Mouse (Mus musculus) kidney, postnatal 36 days (tissue): ENCODE measurements around the gene Pgm1.
A peak's percentile ranks its signal among the peaks of the same experiment; 100 is the strongest.

ENCODE experiments used
- DNase-seq, 2 experiments: peaks; one replicate each; pipeline ENCODE4 v3.0.0; 2021 to 2022; ENCODE audit warnings: mixed read lengths in 2 of 2

Gene Pgm1

DNA sequence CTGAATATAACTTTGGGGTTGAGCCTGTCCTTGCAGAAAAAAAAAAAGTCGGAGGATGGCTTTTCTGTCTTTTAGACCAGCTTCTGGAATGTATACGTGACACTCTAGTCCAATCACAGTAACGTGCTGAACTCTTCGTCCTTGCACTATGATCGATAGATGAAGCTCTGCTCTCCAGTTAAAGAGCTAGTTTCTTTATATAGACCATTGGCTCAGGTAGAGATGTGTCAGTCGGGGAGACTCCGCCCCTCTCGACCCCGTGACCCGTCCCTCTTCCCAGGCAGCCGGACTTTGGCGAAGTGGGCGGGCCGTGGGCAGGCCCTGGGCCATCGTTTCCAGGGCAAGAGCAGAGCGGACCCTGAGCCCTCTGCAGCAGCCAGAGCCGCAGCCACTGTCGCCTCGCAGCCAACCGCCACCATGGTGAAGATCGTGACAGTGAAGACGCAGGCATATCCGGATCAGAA lies at the start of gene Pgm1:
Gene Pgm1, plus strand, starts transcription at position 266 of the 464 bp plus-strand sequence.
- DNase-seq: peak; percentile 96 to 97

DNA sequence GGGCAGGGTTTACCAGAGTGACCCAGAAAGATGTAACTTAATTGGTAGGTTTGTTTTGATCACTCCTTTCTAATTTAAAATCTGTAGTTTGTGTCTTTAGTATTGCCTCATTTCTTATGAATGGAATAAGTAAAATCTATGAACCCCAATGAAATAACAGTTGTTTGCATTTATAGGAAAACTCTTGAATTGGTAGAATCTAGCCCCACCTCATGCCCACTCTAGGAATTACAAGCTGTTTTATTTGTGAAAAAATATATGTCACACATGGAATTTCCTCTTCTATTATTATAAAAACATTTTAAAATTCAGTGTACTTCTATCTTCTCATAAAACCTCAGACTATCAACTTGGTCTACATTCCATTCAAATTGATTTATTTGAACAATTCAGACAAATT lies 47.3 kb upstream of the Pgm1 start:
- DNase-seq: peak; percentile 4 to 31

DNA sequence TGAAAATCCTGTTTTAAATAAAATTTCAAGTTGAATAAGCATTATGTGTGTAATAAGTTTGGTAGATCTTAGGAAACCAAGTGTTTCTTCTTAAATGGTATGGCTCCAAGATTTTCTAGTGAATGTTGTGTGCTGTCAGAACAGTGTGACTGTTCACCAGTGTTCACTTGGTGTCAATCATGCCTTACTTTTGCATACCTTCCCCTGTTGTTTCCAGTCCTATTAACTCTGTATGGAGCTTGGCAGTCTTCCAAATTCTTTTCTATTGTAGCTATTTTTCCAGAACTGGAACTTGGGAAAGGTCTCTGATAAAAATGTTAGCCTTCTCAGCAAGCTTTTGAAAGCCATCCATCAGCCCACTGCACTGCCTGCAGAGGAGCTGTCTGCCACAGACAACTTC lies 46.8 kb upstream of the Pgm1 start:
- no peak for DNase-seq

DNA sequence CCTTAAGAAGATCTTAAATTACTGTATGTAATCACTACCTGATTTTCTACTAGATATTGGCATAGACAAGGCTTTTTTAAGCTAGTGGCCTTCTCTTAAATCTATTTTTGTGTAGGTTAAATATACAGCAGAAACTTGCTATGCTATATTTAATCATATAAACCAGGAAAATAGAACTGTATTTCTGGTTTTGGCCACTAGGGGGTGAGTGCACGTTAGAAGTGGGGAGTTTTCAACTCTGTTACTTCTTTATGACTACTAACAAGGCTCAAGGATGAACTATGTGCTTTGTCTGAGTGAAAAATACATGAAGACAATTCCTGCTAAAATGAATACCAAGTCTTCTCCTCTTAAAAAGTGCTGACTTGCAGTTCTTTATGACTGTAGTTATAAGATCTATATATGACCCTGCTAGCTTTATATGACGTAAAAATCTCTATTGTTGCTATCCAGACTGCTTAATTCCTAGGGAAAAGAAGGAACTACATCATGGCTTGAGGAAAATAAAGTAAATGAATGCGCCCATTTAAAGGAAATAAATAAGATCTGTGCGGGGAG lies 15.2 kb upstream of the Pgm1 start:
- DNase-seq: no peak

DNA sequence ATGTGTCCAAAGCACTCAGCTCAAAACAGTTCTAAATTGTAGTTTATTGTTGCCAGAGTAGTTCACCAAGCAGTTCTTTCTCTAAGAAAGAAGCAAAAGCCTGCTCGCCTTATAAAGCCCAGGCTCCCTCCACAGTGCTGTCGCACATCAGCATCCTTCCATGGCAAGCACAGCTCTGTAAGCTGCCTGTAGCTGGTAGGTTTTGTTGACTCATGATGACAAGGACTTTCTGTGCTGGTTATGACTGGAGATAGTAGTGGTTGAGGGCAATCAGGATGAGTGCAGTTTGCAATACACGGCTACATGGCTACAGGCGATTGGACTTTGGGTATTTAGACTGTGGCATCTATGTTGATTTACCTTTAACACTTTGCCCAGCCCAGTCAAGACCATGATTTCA lies 2.8 kb upstream of the Pgm1 start:
- DNase-seq: no peak

DNA sequence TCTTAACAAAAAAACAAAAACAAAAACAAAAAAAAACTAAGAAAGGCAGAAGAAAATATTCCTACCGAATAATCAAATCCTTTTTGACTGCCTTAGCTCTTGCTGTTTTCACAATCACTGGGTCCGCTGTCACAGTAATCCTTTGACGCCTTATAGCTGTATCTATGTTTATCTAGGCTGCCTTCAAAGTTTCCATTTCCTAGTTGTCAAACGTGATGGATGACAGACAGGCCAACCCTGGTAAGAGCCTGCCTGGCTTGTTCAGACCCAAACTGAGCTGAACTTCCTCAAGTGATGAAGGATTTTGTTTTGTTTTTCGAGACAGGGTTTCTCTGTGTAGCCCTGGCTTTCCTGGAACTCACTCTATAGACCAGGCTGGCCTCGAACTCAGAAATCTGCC lies 693 bp upstream of the Pgm1 start:
- DNase-seq: no peak

DNA sequence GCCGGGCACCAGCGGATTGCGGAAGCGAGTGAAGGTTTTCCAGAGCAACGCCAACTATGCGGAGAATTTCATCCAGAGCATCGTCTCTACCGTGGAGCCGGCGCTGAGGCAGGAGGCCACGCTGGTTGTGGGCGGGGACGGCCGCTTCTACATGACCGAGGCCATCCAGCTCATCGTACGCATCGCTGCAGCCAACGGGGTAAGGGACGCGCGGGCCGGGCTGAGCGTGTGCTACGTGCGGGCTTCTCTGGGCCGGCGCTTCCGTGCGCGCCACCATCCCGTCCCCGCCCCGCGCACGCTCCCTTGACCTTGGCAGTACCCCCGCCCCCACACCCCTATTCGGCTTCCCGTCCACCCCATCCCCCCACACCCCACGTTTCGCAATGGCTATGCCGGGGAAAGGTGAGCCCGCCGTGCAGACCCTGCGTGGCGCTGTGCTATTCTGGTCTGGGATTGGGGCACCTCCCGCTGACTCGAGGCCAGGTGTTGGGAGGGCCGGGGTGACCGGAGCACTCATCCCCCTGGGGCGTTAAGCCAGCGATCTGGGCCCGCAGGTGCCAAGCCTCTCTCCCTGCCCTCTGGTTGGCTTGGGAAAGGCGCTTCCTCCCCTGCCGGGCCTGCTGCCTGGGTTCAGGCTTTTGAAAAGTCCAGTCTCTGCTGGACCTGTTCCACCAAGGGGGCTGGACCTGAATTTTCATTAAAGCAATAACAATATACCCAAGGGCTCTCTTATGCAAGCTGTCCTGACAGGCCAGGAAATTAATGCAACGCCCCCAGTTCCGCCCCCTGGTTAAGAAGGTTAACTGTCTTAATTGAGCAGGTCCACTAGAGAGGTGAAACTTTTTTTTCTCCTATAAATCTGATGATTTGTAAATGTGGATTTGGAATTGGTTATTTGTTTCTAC lies 651 bp downstream of the Pgm1 start, which contains the start of gene Itgb3bp:
Gene Itgb3bp, minus strand, starts transcription at position 201 of the 905 bp plus-strand sequence.
- peak; percentile 85 to 93 for DNase-seq

DNA sequence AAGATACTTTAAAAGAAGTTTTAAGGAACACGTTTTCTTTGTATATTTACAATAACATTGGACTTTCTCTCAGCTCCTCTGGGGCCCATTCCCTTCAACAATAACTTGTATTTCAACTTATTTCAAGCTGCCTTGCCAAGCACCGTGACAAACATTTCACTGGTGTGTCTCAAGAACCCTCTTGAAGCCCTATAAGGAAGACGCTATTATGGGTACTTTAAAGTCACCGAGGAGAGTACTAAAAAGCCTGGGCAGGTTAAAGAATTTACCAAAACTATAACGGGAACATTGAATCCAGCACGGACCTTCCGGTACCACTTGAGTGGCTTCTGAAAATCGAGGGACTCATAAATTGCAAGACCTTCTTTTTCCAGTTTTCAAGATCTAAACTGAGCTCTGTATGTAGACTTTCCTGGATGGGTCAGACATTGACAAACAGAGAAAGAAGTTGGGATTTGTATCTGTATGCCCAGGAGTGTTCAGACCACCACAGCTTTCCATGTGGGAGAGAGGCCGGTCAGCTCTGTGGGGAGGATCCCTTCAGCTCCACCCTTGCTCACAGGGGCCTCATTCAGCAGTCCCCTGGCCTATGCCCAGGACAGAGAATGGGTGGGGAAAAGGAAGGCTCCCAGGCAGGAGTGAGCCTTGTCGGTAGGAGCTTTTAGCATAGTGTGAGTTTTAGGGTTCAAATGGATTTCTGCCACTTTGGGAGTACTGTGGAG lies 1.5 kb downstream of the Pgm1 start:
- peak; percentile 25 to 31 for DNase-seq

DNA sequence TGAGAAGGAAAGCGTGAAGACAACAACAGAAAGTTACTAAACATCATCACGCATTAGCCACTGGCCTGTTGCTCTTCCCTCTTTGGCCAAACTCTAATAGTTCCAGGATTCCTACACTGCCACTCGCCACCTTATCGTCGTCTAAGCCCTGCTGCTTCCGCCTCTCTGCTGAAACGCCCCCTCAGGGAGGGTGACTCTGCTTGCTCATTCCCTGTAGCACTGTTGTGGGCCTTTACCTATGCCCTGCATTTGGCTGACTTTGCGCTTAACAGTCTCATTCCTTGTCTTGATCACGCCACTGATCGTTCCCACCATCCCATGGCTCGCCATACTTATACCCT lies 2.0 kb downstream of the Pgm1 start:
- DNase-seq: no peak

DNA sequence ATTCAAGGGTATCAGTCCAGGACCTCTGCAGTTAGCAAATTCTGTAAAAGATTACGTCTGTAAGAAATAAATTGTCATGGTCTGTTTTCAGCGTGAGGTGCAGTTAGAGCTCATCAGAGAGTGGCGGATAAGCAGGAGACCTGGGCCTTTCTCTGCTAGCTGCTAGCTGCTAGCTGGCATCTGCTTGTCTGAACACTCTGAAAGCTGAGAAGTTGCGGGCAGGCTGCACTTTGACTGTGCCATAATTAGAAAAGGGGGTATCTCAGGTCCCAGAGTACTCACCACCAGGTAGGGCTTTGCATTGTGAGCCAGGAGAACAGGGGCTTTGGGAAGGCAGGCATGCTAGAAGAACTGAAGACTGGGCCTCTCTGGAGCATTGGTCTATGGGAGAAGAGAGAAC lies 2.6 kb downstream of the Pgm1 start:
- no peak for DNase-seq

DNA sequence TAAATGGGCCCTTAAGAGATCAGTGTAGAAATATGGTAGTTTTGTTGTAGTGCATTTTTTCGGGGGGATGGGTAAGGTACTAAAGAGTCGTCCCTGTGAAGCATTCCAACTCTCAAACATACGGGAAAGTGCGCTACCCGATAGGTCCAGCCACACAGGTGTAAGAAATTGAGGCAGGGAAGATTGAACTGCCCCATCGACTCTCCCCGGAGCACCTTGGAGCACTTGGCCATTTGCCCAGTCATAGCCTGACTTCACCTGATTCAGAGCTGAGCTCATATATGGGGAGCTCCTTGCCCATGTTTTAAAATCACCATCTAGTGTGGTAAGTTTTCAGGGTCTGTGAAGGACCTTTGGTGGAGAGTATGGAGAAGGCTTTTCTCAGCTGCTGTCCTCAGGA lies 5.6 kb downstream of the Pgm1 start:
- DNase-seq: peak in 1 of 2 experiments; percentile 54

DNA sequence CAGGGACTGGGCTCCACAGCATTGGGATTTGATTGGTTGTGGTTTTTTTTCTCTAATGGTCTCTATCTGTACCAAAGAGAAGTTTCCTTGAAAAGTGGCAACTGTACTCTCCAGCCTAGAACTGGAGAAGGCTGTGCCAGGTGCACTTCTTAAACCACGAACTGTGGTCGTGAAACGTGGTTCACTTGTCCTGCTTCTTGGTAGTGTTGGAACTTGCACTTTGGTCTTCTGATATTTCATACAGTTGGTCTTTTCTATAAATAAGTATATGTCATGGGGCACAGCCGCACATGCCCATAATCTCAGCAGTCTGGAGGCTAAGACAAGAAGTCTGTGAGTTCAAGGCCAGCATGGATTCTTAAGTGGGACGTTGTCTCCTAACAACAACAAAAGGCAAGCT lies 7.1 kb downstream of the Pgm1 start:
- DNase-seq: no peak

DNA sequence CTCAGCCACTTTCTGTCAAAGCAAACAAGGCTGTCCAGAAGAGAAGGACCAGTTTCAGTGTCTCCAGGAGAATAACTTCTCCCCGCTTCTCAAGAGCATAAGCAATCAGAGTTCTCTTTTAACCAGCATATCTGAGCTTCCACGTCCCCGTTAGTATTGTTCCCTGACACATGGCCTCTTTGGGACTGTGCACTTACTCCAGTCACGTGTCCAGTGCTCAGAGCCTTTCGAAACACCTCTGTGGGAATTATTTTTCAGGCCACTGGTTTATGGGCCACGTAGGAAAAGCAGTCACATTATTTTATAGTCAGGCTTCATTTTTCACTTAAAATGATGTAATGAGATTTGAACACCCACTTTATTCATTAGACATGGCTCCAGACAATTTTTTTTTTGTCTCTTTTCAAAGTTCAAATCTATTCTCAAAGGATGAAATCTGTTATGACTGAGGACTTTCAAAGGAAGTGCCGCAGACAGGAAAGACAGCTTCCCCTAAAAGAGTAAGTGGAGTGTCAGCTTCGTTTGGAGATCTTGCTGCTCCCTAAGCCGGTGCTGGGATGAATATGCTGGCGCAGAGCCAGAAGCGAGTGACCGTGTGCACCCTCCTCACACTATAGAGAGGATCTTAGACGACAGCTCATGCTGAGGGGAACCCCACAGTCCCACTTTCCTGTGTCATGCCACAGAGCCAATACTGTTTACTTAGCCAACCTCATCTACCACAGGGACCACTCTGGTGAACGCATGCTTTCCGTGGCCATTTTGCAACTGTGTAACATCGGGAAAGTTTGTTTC lies 10.7 kb downstream of the Pgm1 start:
- no peak for DNase-seq

DNA sequence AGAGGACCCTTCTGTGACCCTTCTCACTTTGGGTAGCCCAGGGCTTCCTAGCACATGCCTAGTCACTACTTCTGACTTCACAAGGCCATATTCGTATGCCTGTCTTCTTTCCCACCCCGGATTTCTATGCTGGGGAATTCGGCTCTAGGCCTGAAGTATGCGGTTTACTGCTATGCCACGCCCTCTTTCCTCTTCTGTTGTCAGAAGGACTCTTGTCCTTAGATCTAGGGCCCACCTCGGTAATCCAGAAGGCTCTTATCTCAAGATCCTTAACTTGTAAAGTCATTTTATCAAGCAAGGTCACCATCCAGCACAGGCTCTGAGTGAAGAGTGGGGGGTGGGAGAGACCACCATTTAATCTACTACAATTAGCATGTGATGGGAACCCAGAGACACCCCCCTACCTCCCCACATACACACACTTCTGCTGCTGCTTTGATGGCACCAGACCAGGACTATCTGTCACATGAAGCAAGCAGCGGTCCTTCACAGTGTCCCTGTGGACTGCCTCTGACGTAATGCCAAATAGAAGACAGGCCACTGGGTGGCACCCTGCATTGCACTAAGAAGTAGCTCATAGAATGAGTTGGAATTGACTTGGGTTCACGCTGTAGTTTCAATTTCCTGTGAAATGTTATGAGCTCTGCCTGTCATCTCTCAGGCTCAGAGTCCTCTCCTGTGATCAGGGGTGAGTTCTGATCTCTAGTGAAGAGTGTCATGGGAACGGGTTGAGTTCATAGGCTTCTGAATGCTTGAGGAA lies 12.6 kb downstream of the Pgm1 start:
- peak; percentile 35 to 54 for DNase-seq

DNA sequence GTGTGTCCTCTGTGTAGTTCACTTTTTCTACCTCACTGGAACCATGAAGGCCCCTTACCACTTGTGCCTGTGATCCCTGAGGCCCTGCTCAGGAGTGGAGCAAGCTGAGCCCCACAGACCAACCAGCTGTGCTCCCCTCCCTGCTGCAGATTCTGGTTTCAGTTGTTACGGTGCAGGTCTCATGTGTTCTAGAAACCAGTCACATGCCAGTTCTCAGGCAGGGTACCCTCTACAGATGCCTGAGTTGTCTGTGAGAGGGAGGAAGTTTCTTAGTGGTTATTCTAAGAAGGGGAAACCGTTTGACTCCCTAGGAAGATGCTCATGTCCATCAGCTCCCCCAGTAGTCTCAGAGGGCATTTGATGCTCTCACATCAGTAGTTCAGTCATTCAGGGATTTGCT lies 15.4 kb downstream of the Pgm1 start:
- DNase-seq: no peak

DNA sequence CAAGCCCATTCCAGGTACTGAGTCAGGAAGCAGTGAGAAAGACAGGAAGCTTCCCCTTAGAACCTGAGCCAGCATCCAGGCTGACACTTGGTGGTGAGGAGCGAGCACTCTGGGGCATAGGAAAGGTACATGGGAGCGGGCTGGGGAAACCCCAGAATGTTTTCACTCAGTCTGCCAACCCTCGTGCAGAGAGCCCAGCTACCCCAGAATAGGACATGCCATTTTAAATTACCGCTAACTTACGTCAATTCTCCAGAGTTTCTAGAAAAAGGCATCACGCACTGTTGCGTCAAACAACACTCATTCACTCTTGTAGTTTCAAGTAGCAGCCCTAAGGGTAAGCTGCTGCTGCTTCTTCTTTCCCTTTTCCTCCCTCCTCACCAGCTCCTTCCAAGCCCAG lies 15.8 kb downstream of the Pgm1 start:
- DNase-seq: no peak

DNA sequence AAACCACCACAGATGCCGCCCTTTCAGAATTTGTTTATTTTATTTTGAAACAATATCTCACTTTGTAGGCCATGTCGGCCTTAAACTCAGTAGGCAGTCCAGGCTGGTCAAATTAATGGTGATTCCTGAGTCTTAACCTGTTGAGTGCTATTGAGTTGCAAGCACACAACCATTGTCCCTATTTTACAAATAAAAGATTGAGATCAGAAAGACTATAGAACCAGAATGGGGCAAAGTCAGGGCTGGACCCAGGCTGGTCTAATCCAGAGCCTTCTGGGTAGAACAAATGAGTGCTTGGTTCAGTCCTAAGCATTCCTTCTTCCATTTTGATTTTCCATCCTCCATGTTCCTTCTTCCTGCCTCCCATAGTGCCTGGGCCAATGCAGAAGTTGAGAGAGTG lies 17.3 kb downstream of the Pgm1 start:
- DNase-seq: no peak

DNA sequence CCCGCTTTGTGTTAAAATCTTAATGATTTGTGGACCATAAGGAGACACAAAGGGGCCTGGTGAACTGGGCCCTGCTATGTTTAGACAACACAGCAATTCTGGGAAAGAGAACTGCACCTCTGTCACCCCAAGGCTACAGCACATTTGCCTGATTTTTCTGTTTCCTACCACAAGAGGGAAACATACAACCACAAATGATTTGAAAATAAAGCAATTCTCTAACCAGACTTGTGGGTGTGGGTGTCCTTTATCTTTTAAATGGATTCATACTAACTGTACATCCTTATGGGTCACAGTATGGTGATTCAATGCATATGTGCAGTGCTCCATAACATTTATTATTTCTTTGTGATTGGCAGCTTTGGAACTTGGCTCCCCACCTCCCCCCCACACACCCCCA lies 18.0 kb downstream of the Pgm1 start:
- DNase-seq: no peak

DNA sequence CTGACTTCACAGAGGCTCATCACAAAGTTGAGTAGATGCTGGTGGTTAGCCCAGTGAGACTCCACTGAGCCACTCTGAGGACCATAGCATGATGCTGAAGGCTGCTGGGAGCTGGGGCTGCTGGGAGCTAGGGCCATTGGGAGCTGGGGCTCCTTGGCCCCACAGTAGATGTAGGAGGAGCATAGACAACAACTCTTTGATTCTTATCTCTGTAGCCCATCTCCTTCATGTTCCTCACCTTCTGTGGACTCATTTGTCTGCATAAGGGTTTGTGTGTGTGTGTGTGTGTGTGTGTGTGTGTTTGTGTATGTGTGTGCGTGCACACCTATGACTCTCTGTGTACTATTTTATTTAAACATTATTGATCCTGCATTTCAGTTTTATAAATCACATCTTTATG lies 18.7 kb downstream of the Pgm1 start:
- DNase-seq: no peak

DNA sequence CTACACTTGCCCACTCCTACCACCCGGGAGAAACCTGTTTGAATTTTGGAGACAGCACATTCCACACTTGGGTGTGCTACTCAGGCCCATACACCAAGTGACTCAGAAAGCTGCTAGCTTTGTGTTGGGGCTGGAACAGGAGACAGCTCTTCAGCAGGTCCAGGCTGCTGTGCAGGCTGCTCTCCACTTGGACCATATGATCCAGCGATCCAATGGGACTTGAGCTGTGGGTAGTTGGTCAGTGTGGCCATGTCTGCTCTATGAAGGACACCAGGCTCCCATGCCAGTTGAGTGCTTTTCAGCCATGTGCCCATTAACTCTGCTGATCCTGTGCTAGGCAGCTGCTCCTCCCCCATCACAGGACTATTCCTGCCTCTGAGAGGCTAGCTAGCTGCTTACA lies 24.7 kb downstream of the Pgm1 start:
- no peak for DNase-seq

DNA sequence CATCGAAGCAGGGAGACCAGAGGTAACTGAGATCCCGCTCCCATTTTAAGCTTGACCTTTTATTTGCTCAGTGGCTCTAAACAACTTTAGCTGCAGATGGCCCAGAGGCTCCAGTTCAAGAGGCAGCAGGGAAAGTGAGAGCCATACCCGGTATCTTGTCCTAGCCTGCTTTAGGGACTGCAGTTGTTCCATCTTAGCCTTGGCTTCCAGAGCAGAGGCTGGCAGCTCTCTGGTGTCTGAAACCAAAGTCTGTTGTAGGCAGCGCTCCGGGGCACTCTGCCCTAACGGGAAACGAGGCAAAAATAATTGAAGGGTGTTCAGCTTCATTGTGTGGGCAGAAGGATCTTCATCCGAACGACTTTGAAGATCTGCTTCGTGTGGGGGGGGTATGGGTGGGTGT lies 26.2 kb downstream of the Pgm1 start:
- no peak for DNase-seq

DNA sequence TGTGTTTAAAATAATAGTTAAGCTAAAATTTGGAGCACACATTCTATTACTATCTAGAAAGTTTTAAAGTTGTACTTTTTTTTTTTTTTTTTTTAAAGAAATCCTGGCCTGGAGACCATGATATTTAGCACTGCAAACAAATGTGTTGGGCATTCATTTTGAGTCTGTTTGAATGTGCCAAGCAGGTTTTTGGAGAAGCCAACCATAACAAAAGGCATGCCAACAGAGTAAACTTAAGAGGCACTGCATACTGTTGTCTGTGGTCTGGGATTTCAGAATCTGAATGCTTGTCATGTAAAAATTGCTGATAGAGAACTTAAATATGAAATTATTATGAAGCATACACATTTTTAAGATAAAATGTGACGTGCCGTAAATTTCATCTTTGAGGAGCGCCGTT lies 28.0 kb downstream of the Pgm1 start:
- DNase-seq: no peak
